Mouse (Mus musculus): ENCODE measurements at regions not wholly inside any gene's neighbourhood (a gene's known extent, or its start where the extent isn't known, plus 50 kb on each side); places are given as distances from the start of the nearest gene placed in this dataset.

DNA sequence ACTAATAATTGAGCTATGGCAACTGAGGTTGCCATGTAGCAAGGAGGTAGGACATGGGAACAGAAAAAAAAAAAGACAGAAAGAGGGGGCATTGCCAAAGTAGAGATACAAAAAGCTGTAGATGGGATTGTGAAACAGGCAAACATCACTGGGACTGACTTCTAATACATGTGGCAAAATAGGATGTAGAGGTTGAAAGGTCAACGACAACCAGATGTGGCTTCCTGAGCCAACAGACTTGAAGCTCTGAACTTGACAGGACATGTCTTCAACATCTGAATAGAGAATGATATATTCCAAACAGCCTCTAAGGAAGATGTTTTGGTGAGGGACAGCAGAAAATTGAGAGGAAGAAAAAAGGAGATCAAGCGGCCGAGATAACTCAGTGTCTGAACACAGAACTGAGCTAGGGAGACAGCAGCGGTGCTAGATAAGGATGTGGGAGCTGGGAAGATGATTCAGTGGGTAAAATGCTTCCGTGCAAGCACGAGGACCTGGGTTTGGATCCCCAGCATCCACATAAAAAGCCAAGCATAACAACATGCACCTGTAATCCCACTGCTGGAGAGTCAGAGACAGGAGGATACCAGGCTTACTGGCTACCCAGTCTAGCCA lies 81.7 kb downstream of the Ptger2 start:
- TF ChIP-seq CTCF (IDR thresholded peaks at IDR 0.05; ENCODE audit: low read depth) (no peak), EP300 (IDR thresholded peaks at IDR 0.05; ENCODE audit: low read depth) (no peak)
